Mouse (Mus musculus): ENCODE measurements around the gene Dand5.

The Dand5 gene

GRCm38 (mm10) chr8:84784681-84785505, 37.7 kb downstream of the Dand5 start:
- no peak for DNase-seq (ENCODE audit: low spot score in 2 of 2)

- no peak for DNase-seq (ENCODE audit: low spot score in 2 of 2)
Measured at GRCm38 (mm10) chr8:84783919-84784581, 38.6 kb downstream of the Dand5 start.

- no peak for DNase-seq (ENCODE audit: low spot score in 2 of 2)
Measured at GRCm38 (mm10) chr8:84783198-84783918, 39.3 kb downstream of the Dand5 start.

GRCm38 (mm10) chr8:84782680-84783079, 39.9 kb downstream of the Dand5 start:
- no peak for DNase-seq (ENCODE audit: low spot score in 2 of 2)

GRCm38 (mm10) chr8:84781686-84782505, 40.7 kb downstream of the Dand5 start:
- no peak for DNase-seq (ENCODE audit: low spot score in 2 of 2)

GRCm38 (mm10) chr8:84780949-84781680, 41.5 kb downstream of the Dand5 start:
- no peak for DNase-seq (ENCODE audit: low spot score in 2 of 2)

GRCm38 (mm10) chr8:84780225-84780555, 42.4 kb downstream of the Dand5 start:
- DNase-seq (ENCODE audit: low spot score in 2 of 2) = no peak

GRCm38 (mm10) chr8:84779519-84780224, 43.0 kb downstream of the Dand5 start:
- DNase-seq (ENCODE audit: low spot score in 2 of 2) = no peak

- DNase-seq (ENCODE audit: low spot score in 2 of 2) = no peak
Measured at GRCm38 (mm10) chr8:84778638-84779380, 43.8 kb downstream of the Dand5 start.

GRCm38 (mm10) chr8:84777899-84778637, 44.6 kb downstream of the Dand5 start:
- no peak for DNase-seq (ENCODE audit: low spot score in 2 of 2)

GRCm38 (mm10) chr8:84776569-84776968, 46.1 kb downstream of the Dand5 start:
- no peak for DNase-seq (ENCODE audit: low spot score in 2 of 2)

- no peak for DNase-seq (ENCODE audit: low spot score in 2 of 2)
Measured at GRCm38 (mm10) chr8:84775621-84776113, 47.0 kb downstream of the Dand5 start.

GRCm38 (mm10) chr8:84775105-84775591, 47.5 kb downstream of the Dand5 start:
- DNase-seq (ENCODE audit: low spot score in 2 of 2) = peak in 1 of 2 experiments; percentile 81

GRCm38 (mm10) chr8:84774473-84774911, 48.1 kb downstream of the Dand5 start:
- DNase-seq (ENCODE audit: low spot score in 2 of 2) = peak in 1 of 2 experiments; percentile 69

- peak in 1 of 2 experiments; percentile 81 for DNase-seq (ENCODE audit: low spot score in 2 of 2)
Measured at GRCm38 (mm10) chr8:84773833-84774232, 48.8 kb downstream of the Dand5 start.

- DNase-seq (ENCODE audit: low spot score in 2 of 2) = no peak
Measured at GRCm38 (mm10) chr8:84773304-84773703, 49.3 kb downstream of the Dand5 start.

GRCm38 (mm10) chr8:84772628-84773027, 50.0 kb downstream of the Dand5 start:
- no peak for DNase-seq (ENCODE audit: low spot score in 2 of 2)

GRCm38 (mm10) chr8:84771941-84772378, 50.7 kb downstream of the Dand5 start:
- DNase-seq (ENCODE audit: low spot score in 2 of 2) = no peak

All from left cerebral cortex, adult 9 months (tissue).